In the genomic region with DNA sequence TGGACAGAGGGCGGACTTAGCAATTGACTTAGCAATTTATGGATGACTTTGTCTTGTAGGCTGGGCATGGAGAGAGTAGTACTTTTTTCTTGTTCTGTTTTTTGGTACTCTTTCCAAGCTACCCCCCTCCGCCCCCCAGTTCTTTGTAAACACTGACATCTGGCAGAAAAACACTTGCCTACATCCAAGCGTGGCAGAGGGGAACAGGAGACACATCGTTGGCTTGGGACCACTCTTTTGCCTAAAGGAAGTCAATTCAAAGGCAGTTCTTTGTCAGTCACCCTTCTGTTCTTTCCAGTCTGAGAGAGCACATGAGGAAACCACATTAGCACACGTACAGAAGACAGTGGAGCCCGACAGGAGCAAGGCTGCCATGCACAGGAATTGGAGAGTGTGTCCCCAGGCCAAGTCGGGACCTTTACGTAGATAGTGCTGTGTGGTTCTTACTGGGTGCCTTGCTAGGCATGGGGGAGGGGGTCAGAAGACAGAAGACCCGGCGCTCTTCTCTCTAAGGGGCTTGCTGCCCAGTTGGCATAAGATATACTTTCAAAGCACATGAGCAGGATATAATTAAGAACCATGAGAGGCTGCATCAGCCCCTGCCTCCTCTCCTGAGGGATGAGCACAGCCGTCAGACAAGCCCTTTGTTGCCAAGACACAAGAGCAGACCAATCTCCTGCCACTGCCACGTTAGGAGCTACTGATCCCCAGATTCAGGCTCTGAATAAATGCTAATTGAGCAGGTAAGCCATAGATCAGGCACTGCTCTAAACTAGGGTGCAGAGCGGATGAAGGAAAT, we compare ENCODE assay signal across 9 mouse cellular contexts. TPM values are rescaled to one million over a fixed set of nuclear protein-coding genes. Genes with fewer than 3 reads are reported as not detected.
DNase-seq lines count a peak whose midpoint lies in the region; ATAC-seq and TF ChIP-seq lines count a peak whose summit lies in the region.
"Had no signal": no experiment of that assay in that cellular context is flagged by ENCODE, and none has a peak within 500 bp of the region (broad histone marks: within the 10 kb centered on the region; RNA-seq: fewer than 3 reads in every experiment).

No protein-coding gene starts in this region.

- WGBS in forebrain, embryonic 10.5 days = 71% methylated on average over 13 of the region's 13 CpGs
- WGBS in forebrain, embryonic 11.5 days = 69% methylated on average over 13 of the region's 13 CpGs
- 68% methylated on average over 13 of the region's 13 CpGs for WGBS in liver, embryonic 14.5 days (ENCODE audit: insufficient replicate concordance)
- WGBS in stomach, embryonic 15.5 days = 74% methylated on average over 13 of the region's 13 CpGs

- H3K36me3 ChIP-seq in forebrain, embryonic 10.5 days (replicated peaks) = peaks cover 6% of the 10 kb centered on the region
- H3K36me3 ChIP-seq in forebrain, embryonic 11.5 days (ENCODE audit: control insufficient read depth, insufficient read depth, low read length) = no peaks in the 10 kb centered on the region
- H3K36me3 ChIP-seq in liver, embryonic 14.5 days (replicated peaks; ENCODE audit: control insufficient read depth, insufficient read depth, low read depth) = no peaks in the 10 kb centered on the region
- no peaks in the 10 kb centered on the region for H3K36me3 ChIP-seq in stomach, embryonic 15.5 days

- intact Hi-C loops in gastrocnemius, postnatal 14 days (cut with DNase I; ENCODE audit: low total_unique reads) = no loop called here

- no peak for TF ChIP-seq EP300 in liver, embryonic 14.5 days (IDR thresholded peaks at IDR 0.05; ENCODE audit: low read depth)

- no peaks in the 10 kb centered on the region for H3K27me3 ChIP-seq in forebrain, embryonic 10.5 days (ENCODE audit: poor library complexity, severe bottlenecking)
- no peaks in the 10 kb centered on the region for H3K27me3 ChIP-seq in forebrain, embryonic 11.5 days (ENCODE audit: control insufficient read depth, insufficient read depth, low read length)
- H3K27me3 ChIP-seq in liver, embryonic 14.5 days (ENCODE audit: control insufficient read depth, insufficient read depth, low read length) = no peaks in the 10 kb centered on the region
- H3K27me3 ChIP-seq in stomach, embryonic 15.5 days (replicated peaks) = no peaks in the 10 kb centered on the region

- DNase-seq in forebrain, embryonic 10.5 days (ENCODE audit: extremely low spot score, low spot score) = no peak
- no peak for DNase-seq in forebrain, embryonic 11.5 days (ENCODE audit: low spot score)
- DNase-seq in spleen, postnatal 36 days (ENCODE audit: low spot score in 2 of 2) = peak; percentile 48
- no peak for DNase-seq in spleen, adult 18-20 months
- no peak for DNase-seq in liver, embryonic 14.5 days (ENCODE audit: low read depth in 3 of 3, low spot score in 3 of 3)
- no peak for DNase-seq in embryo, embryonic 9.5 days (ENCODE audit: extremely low spot score)
- no peak for DNase-seq in gastrocnemius, postnatal 14 days

- peak overlapping the region; percentile 2; the same call in 1 of the 2 replicates for H3K27ac ChIP-seq in forebrain, embryonic 10.5 days
- no peak overlapping the region for H3K27ac ChIP-seq in forebrain, embryonic 11.5 days (ENCODE audit: low read depth, low read length)
- peak overlapping the region; percentile 65 for H3K27ac ChIP-seq in liver, embryonic 14.5 days
- H3K27ac ChIP-seq in stomach, embryonic 15.5 days = 0 out of 2 replicates have a peak overlapping the region, but pooled peaks have one; percentile 26

- H3K4me2 ChIP-seq in forebrain, embryonic 11.5 days (ENCODE audit: low read depth, low read length, severe bottlenecking) = no peak overlapping the region
- H3K4me2 ChIP-seq in liver, embryonic 14.5 days (ENCODE audit: low read depth) = peak overlapping the region; percentile 0; the same call in 1 of the 2 replicates
- no peak overlapping the region for H3K4me2 ChIP-seq in stomach, embryonic 15.5 days

- H3K4me1 ChIP-seq in forebrain, embryonic 10.5 days = peaks cover 74% of the 10 kb centered on the region
- peaks cover 30% of the 10 kb centered on the region for H3K4me1 ChIP-seq in forebrain, embryonic 11.5 days (replicated peaks; ENCODE audit: control insufficient read depth, insufficient read depth, low read length)
- H3K4me1 ChIP-seq in liver, embryonic 14.5 days (replicated peaks; ENCODE audit: control insufficient read depth in 2 of 2, insufficient read depth in 2 of 2, low read length in 1 of 2) = peaks cover 60 to 61% of the 10 kb centered on the region in 2 experiments
- peaks cover 37% of the 10 kb centered on the region for H3K4me1 ChIP-seq in stomach, embryonic 15.5 days

- no peaks in the 10 kb centered on the region for H3K9me3 ChIP-seq in forebrain, embryonic 10.5 days
- no peaks in the 10 kb centered on the region for H3K9me3 ChIP-seq in forebrain, embryonic 11.5 days (ENCODE audit: control insufficient read depth, low read length)
- no peaks in the 10 kb centered on the region for H3K9me3 ChIP-seq in liver, embryonic 14.5 days (ENCODE audit: control insufficient read depth, low read length)
- H3K9me3 ChIP-seq in stomach, embryonic 15.5 days = no peaks in the 10 kb centered on the region

- no peak overlapping the region for H3K9ac ChIP-seq in forebrain, embryonic 11.5 days (ENCODE audit: low read length)
- H3K9ac ChIP-seq in liver, embryonic 14.5 days (replicated peaks) = peak overlapping the region; percentile 44
- no peak overlapping the region for H3K9ac ChIP-seq in stomach, embryonic 15.5 days

- ATAC-seq in forebrain, embryonic 11.5 days (replicated peaks; ENCODE audit: low FRiP score) = no peak
- no peak for ATAC-seq in liver, embryonic 14.5 days (ENCODE audit: insufficient read depth)
- no peak for ATAC-seq in stomach, embryonic 15.5 days (ENCODE audit: insufficient read depth, low FRiP score, low read depth)

- H3K4me3 ChIP-seq in forebrain, embryonic 10.5 days = no peak overlapping the region
- H3K4me3 ChIP-seq in forebrain, embryonic 11.5 days (ENCODE audit: low read depth, low read length) = no peak overlapping the region
- H3K4me3 ChIP-seq in liver, embryonic 14.5 days (ENCODE audit: insufficient read depth in 1 of 2, low read depth in 2 of 2, low read length in 2 of 2) = no peak overlapping the region
- no peak overlapping the region for H3K4me3 ChIP-seq in stomach, embryonic 15.5 days (replicated peaks)

- TF ChIP-seq CTCF in liver, embryonic 14.5 days (IDR thresholded peaks at IDR 0.05; ENCODE audit: low read depth) = no peak

RNA-seq across cellular contexts. Expression of a gene that starts 7.5 kb away (rescaled TPM):
- polyA plus RNA-seq in forebrain, embryonic 10.5 days (2016; fragmentation: Nextera tagmentation; extraction: Ambion mirVana) = 15.1 and 15.9 TPM in 2 replicates
- polyA plus RNA-seq in forebrain, embryonic 11.5 days (2014; fragmentation: Nextera tagmentation; extraction: Ambion mirVana) = 15.7 and 17.3 TPM in 2 replicates
- polyA plus RNA-seq in liver, embryonic 14.5 days (2012; rRNA removed) = 6.1 and 6.4 TPM in 2 replicates
- polyA plus RNA-seq in liver, embryonic 14.5 days (2014; fragmentation: Nextera tagmentation; extraction: Ambion mirVana) = 8.5 and 9.9 TPM in 2 replicates
- polyA plus RNA-seq in stomach, embryonic 15.5 days (2015; fragmentation: Nextera tagmentation; extraction: Ambion mirVana) = 22.1 and 23.8 TPM in 2 replicates
- 1 to 10 TPM; 1.9 to 2.5 TPM for total RNA-seq in gastrocnemius, postnatal 14 days (2021)

RNA-seq across cellular contexts. Expression of a gene that starts 38.5 kb away (rescaled TPM):
- polyA plus RNA-seq in forebrain, embryonic 10.5 days (2016; fragmentation: Nextera tagmentation; extraction: Ambion mirVana) = 69.0 and 70.2 TPM in 2 replicates
- polyA plus RNA-seq in forebrain, embryonic 11.5 days (2014; fragmentation: Nextera tagmentation; extraction: Ambion mirVana) = 51.4 and 58.1 TPM in 2 replicates
- 43.1 and 45.9 TPM in 2 replicates for polyA plus RNA-seq in liver, embryonic 14.5 days (2012; rRNA removed)
- 90.6 and 94.2 TPM in 2 replicates for polyA plus RNA-seq in liver, embryonic 14.5 days (2014; fragmentation: Nextera tagmentation; extraction: Ambion mirVana)
- polyA plus RNA-seq in stomach, embryonic 15.5 days (2015; fragmentation: Nextera tagmentation; extraction: Ambion mirVana) = 157 and 158 TPM in 2 replicates
- 10 to 100 TPM in 1 of 2 experiments, 1 to 10 TPM in 1; 9.4 to 11.3 TPM for total RNA-seq in gastrocnemius, postnatal 14 days (2021)

RNA-seq across cellular contexts. Expression of a gene that starts 38.5 kb away (rescaled TPM):
- polyA plus RNA-seq in forebrain, embryonic 10.5 days (2016; fragmentation: Nextera tagmentation; extraction: Ambion mirVana) = 6.3 and 6.7 TPM in 2 replicates
- polyA plus RNA-seq in forebrain, embryonic 11.5 days (2014; fragmentation: Nextera tagmentation; extraction: Ambion mirVana) = 5.3 and 5.7 TPM in 2 replicates
- 1.3 TPM in 2 replicates for polyA plus RNA-seq in liver, embryonic 14.5 days (2012; rRNA removed)
- 1.1 and 1.2 TPM in 2 replicates for polyA plus RNA-seq in liver, embryonic 14.5 days (2014; fragmentation: Nextera tagmentation; extraction: Ambion mirVana)
- polyA plus RNA-seq in stomach, embryonic 15.5 days (2015; fragmentation: Nextera tagmentation; extraction: Ambion mirVana) = 5.2 and 5.3 TPM in 2 replicates
- total RNA-seq in gastrocnemius, postnatal 14 days (2021) = 1 to 10 TPM; 1.1 to 1.5 TPM

RNA-seq across cellular contexts. Expression of a gene that starts 52.0 kb away (rescaled TPM):
- 0.84 and 0.99 TPM in 2 replicates for polyA plus RNA-seq in forebrain, embryonic 10.5 days (2016; fragmentation: Nextera tagmentation; extraction: Ambion mirVana)
- 1.2 and 1.5 TPM in 2 replicates for polyA plus RNA-seq in forebrain, embryonic 11.5 days (2014; fragmentation: Nextera tagmentation; extraction: Ambion mirVana)
- 0.11 and 0.23 TPM in 2 replicates for polyA plus RNA-seq in liver, embryonic 14.5 days (2012; rRNA removed)
- polyA plus RNA-seq in liver, embryonic 14.5 days (2014; fragmentation: Nextera tagmentation; extraction: Ambion mirVana) = 0.18 and 0.20 TPM in 2 replicates
- 1.1 and 1.6 TPM in 2 replicates for polyA plus RNA-seq in stomach, embryonic 15.5 days (2015; fragmentation: Nextera tagmentation; extraction: Ambion mirVana)
- under 1 TPM; 0.20 to 0.33 TPM for total RNA-seq in gastrocnemius, postnatal 14 days (2021)
- total RNA-seq: granulocyte monocyte progenitor cell, adult 5-6 weeks had no signal

Comparison
In these comparisons a context has a peak if more than half of its experiments do, and no peak if none do; other contexts are left out.
1. DNase-seq: peak in spleen, postnatal 36 days (2 of 2); none in forebrain, embryonic 10.5 days (single experiment), forebrain, embryonic 11.5 days (single experiment), spleen, adult 18-20 months (0 of 2), liver, embryonic 14.5 days (0 of 3), embryo, embryonic 9.5 days (single experiment) and gastrocnemius, postnatal 14 days (single experiment).